Mouse (Mus musculus) mesoderm, embryonic 11.5 days (tissue): ENCODE results near the gene Arpp21.

ENCODE experiments used
- DNase-seq: peaks from one replicate; pipeline ENCODE4 v3.0.0-alpha.2; 2012; ENCODE audit warnings: low read depth, low spot score

Arpp21 gene

GRCm38 (mm10) chr9:112235696-112236397, at the start of gene Arpp21:
Gene Arpp21, minus strand, starts transcription at chr9:112235938.
- peak; percentile 29 for DNase-seq

GRCm38 (mm10) chr9:112272426-112272969, 36.8 kb upstream of the Arpp21 start:
- no peak for DNase-seq

- no peak for DNase-seq
Observed at GRCm38 (mm10) chr9:112264982-112265641, 29.4 kb upstream of the Arpp21 start.

- DNase-seq = no peak
Observed at GRCm38 (mm10) chr9:112261986-112262901, 26.5 kb upstream of the Arpp21 start.

GRCm38 (mm10) chr9:112261556-112261955, 25.8 kb upstream of the Arpp21 start:
- DNase-seq = no peak

GRCm38 (mm10) chr9:112260696-112261095, 25.0 kb upstream of the Arpp21 start:
- no peak for DNase-seq

GRCm38 (mm10) chr9:112258560-112258959, 22.8 kb upstream of the Arpp21 start:
- DNase-seq = no peak

GRCm38 (mm10) chr9:112255971-112256370, 20.2 kb upstream of the Arpp21 start:
- DNase-seq = no peak

GRCm38 (mm10) chr9:112253730-112254129, 18.0 kb upstream of the Arpp21 start:
- DNase-seq = no peak

- DNase-seq = no peak
Observed at GRCm38 (mm10) chr9:112251857-112252256, 16.1 kb upstream of the Arpp21 start.

GRCm38 (mm10) chr9:112251339-112251738, 15.6 kb upstream of the Arpp21 start:
- no peak for DNase-seq

GRCm38 (mm10) chr9:112249753-112250152, 14.0 kb upstream of the Arpp21 start:
- no peak for DNase-seq

GRCm38 (mm10) chr9:112247183-112247582, 11.4 kb upstream of the Arpp21 start:
- DNase-seq = no peak

- DNase-seq = no peak
Observed at GRCm38 (mm10) chr9:112238168-112238567, 2.4 kb upstream of the Arpp21 start.

GRCm38 (mm10) chr9:112236551-112236950, 813 bp upstream of the Arpp21 start:
- DNase-seq = no peak

- peak; percentile 68 for DNase-seq
Observed at GRCm38 (mm10) chr9:112235041-112235695, 570 bp downstream of the Arpp21 start.

- peak; percentile 23 for DNase-seq
Observed at GRCm38 (mm10) chr9:112234505-112235024, 1.2 kb downstream of the Arpp21 start.

- DNase-seq = no peak
Observed at GRCm38 (mm10) chr9:112233822-112234504, 1.8 kb downstream of the Arpp21 start.

- no peak for DNase-seq
Observed at GRCm38 (mm10) chr9:112233378-112233777, 2.4 kb downstream of the Arpp21 start.

GRCm38 (mm10) chr9:112231935-112232575, 3.7 kb downstream of the Arpp21 start:
- DNase-seq = no peak
